Mouse (Mus musculus) E14TG2a.4 (cell line): ENCODE measurements around the gene Xrcc6.

Source experiments
- H3K27me3 ChIP-seq: 2 replicates; pipeline ENCODE4 v1.6.1; 2014; ENCODE audit warnings: low read length, control low read depth; ENCODE audit not compliant: insufficient read depth
- H3K36me3 ChIP-seq: 2 replicates; pipeline ENCODE4 v1.6.1; 2014; ENCODE audit warnings: low read length, control low read depth; ENCODE audit not compliant: insufficient read depth
- H3K4me1 ChIP-seq: replicated peaks from 2 replicates; pipeline ENCODE4 v1.6.1; 2014; ENCODE audit warnings: low read depth, low read length, control low read depth
- H3K4me3 ChIP-seq: replicated peaks from 2 replicates; pipeline ENCODE4 v1.5.1; 2014; ENCODE audit warnings: mild to moderate bottlenecking, low read length
- H3K9me3 ChIP-seq: 2 replicates; pipeline ENCODE4 v1.6.1; 2014; ENCODE audit warnings: low read length, control low read depth
- CTCF ChIP-seq: conservative IDR thresholded peaks from 2 replicates; pipeline ENCODE4 v1.5.1; 2014; ENCODE audit warnings: low read length
- NANOG ChIP-seq: IDR thresholded peaks from 2 replicates; pipeline ENCODE4 v1.6.1; 2014; ENCODE audit warnings: borderline replicate concordance, low read length, mixed read lengths
- POU5F1 ChIP-seq: IDR thresholded peaks from 2 replicates; pipeline ENCODE4 v1.6.1; 2014; ENCODE audit warnings: low read length, borderline replicate concordance

The Xrcc6 gene

DNA sequence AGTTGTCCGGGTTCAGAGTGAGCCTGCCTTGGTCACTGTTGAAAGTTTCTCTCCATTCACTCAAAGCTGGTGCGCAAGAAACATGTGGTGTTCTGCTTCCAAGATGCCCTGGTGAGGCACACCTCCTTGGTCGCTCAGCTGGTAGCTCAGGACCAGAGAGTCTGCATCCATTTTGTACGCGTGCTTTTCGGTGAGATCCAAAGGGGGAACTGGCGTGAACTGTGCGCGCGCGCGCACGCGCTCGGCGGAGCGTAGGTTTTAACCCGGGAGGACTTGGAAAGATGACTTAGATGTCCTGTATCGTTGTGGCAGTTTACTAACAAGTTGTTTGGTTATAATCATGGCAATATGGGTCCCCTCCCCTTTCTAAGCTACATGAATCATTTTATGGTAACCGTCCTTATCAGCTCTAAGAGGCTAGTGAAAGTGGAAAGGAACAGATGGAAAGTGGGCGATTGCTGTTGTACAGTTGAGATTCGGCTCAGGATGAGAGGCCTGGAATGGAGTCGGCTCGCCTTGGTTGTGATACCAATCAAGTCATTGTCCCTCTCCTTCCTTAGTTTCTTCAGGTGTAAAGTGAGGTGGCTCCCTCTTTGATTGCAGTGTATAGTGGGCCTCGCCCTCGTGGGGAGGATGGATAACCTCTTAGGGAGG lies 84.3 kb downstream of the Xrcc6 start:
- Histone ChIP-seq H3K4me3 (no peak overlapping the region), H3K36me3 (no peaks in the 10 kb centered on the region), H3K9me3 (peaks cover 10% of the 10 kb centered on the region; the same call in 1 of the 2 replicates), H3K4me1 (peaks cover 15% of the 10 kb centered on the region), H3K27me3 (peaks cover 67% of the 10 kb centered on the region)
- TF ChIP-seq CTCF (no peak), NANOG (no peak), POU5F1 (no peak)

- H3K27me3 ChIP-seq, result peaks cover 52% of the 10 kb centered on the region
- H3K9me3 ChIP-seq, result peaks cover 10% of the 10 kb centered on the region; the same call in 1 of the 2 replicates
- H3K4me3 ChIP-seq, result no peak overlapping the region
- no peak for TF ChIP-seq CTCF
- H3K36me3 ChIP-seq, result no peaks in the 10 kb centered on the region
- peaks cover 15% of the 10 kb centered on the region for H3K4me1 ChIP-seq
These were observed 85.9 kb downstream of the Xrcc6 start for GRCm38 (mm10) chr15:82073490-82073889.

- H3K4me1 ChIP-seq, result no peaks in the 10 kb centered on the region
- H3K36me3 ChIP-seq, result no peaks in the 10 kb centered on the region
- TF ChIP-seq CTCF, result no peak
- no peak for TF ChIP-seq NANOG
- no peak for TF ChIP-seq POU5F1
- H3K27me3 ChIP-seq, result peaks cover 10% of the 10 kb centered on the region; the same call in 1 of the 2 replicates
- H3K4me3 ChIP-seq, result no peak overlapping the region
- no peaks in the 10 kb centered on the region for H3K9me3 ChIP-seq
These were observed 92.2 kb downstream of the Xrcc6 start for GRCm38 (mm10) chr15:82079883-82080282.

DNA sequence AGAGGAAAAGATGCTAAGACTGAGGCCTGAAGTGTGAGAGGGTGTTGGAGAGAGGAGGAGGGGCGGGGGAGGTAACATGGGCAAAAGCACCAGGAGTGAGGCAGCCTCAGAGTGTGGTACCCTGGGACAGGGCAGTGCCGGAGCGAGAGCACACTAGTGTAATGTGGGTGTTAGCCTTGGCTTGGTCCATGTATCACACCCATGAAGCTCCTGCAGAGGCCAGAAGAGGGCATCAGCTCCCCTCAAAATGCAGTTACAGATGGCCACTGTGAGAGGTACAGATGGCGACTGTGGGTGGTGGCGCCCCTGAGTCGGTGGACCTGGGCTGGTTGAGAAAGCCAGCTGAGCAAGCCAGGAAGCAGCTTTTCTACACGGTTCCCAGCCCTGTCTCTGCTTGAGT lies 93.5 kb downstream of the Xrcc6 start:
- no peaks in the 10 kb centered on the region for H3K9me3 ChIP-seq
- TF ChIP-seq NANOG (no peak), CTCF (no peak), POU5F1 (no peak)
- H3K4me1 ChIP-seq, result no peaks in the 10 kb centered on the region
- no peaks in the 10 kb centered on the region for H3K36me3 ChIP-seq
- no peak overlapping the region for H3K4me3 ChIP-seq
- peaks cover 17% of the 10 kb centered on the region; the same call in 1 of the 2 replicates for H3K27me3 ChIP-seq

- H3K4me1 ChIP-seq, result peaks cover 11% of the 10 kb centered on the region
- no peaks in the 10 kb centered on the region for H3K9me3 ChIP-seq
- H3K36me3 ChIP-seq, result no peaks in the 10 kb centered on the region
- H3K27me3 ChIP-seq, result peaks cover 22% of the 10 kb centered on the region; the same call in 1 of the 2 replicates
- no peak overlapping the region for H3K4me3 ChIP-seq
- TF ChIP-seq POU5F1, result no peak
- TF ChIP-seq CTCF, result no peak
- TF ChIP-seq NANOG, result no peak
These were observed 98.0 kb downstream of the Xrcc6 start for GRCm38 (mm10) chr15:82085606-82086005.

DNA sequence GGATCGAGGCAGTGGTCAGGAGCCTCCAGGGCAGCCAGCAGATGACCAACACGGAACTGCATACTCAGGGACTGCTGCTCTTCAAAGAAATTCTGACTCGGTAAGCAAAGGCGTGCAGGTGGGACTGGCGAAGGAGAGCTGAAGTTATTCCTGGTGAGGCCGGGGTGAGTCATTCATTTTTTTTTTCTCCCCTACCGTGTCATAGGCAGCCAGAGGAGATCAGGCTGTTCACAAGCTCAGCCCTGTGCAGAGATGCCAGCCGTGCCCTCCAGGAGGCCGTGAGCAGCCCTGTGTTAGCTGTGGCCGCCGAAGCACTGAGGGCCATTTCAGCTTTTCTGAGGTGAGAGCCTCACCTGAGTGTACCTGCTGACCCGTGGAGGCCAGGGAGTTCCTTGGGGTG lies 98.5 kb downstream of the Xrcc6 start:
- Histone ChIP-seq H3K4me1 (peaks cover 11% of the 10 kb centered on the region), H3K36me3 (no peaks in the 10 kb centered on the region)
- no peak for TF ChIP-seq POU5F1
- TF ChIP-seq NANOG, result no peak
- no peak for TF ChIP-seq CTCF

GRCm38 (mm10) chr15:82087266-82087665 lies 99.6 kb downstream of the Xrcc6 start:
- peak; percentile 12; the same call in 1 of the 2 replicates for TF ChIP-seq CTCF
- no peak for TF ChIP-seq POU5F1
- no peak for TF ChIP-seq NANOG
- Histone ChIP-seq H3K4me3 (no peak overlapping the region), H3K4me1 (peaks cover 11% of the 10 kb centered on the region), H3K9me3 (no peaks in the 10 kb centered on the region), H3K27me3 (peaks cover 25% of the 10 kb centered on the region; the same call in 1 of the 2 replicates), H3K36me3 (no peaks in the 10 kb centered on the region)

More for the DNA sequence above, 98.5 kb downstream of the Xrcc6 start:
- H3K27me3 ChIP-seq, result peaks cover 22% of the 10 kb centered on the region; the same call in 1 of the 2 replicates
- H3K9me3 ChIP-seq, result no peaks in the 10 kb centered on the region
- H3K4me3 ChIP-seq, result no peak overlapping the region
